Comparison of ENCODE assay signal across 29 mouse cellular contexts in genomic region chr4:26275769-26276168, GRCm38 (mm10).
A peak's percentile ranks its signal among the peaks of the same experiment; 100 is the strongest.
DNase-seq lines count a peak whose midpoint lies in the region; ATAC-seq and TF ChIP-seq lines count a peak whose summit lies in the region.
"Had no signal": no experiment of that assay in that cellular context is flagged by ENCODE, and none has a peak within 500 bp of the region (broad histone marks: within the 10 kb centered on the region; RNA-seq: fewer than 3 reads in every experiment).

No protein-coding gene starts in this region.

- 62% methylated on average over 2 of the region's 2 CpGs for WGBS in midbrain, embryonic 15.5 days

- H3K4me3 ChIP-seq in embryonic fibroblast, embryonic 13.5 days (ENCODE audit: insufficient read depth, low read length): no peak overlapping the region
- no peak overlapping the region for H3K4me3 ChIP-seq in midbrain, embryonic 15.5 days
- H3K4me3 ChIP-seq: hindbrain, embryonic 13.5 days; left cerebral cortex, adult 2 months; limb, embryonic 12.5 days; liver, embryonic 15.5 days; midbrain, embryonic 12.5 days; myocyte; neural tube, embryonic 13.5 days; stomach, embryonic 15.5 days had no signal

- H3K36me3 ChIP-seq in midbrain, embryonic 15.5 days (replicated peaks): no peaks in the 10 kb centered on the region
- H3K36me3 ChIP-seq: hindbrain, embryonic 13.5 days; limb, embryonic 12.5 days; liver, embryonic 15.5 days; midbrain, embryonic 12.5 days; neural tube, embryonic 13.5 days; stomach, embryonic 15.5 days had no signal

- no peak for TF ChIP-seq POLR2A in embryonic fibroblast, embryonic 13.5 days (IDR thresholded peaks at IDR 0.05; ENCODE audit: low read depth, low read length)

- H3K4me2 ChIP-seq in midbrain, embryonic 15.5 days: no peak overlapping the region
- H3K4me2 ChIP-seq: heart, embryonic 11.5 days; hindbrain, embryonic 13.5 days; limb, embryonic 12.5 days; liver, embryonic 15.5 days; lung, embryonic 14.5 days; midbrain, embryonic 12.5 days; neural tube, embryonic 13.5 days; stomach, embryonic 15.5 days had no signal

- no peak overlapping the region for H3K9ac ChIP-seq in midbrain, embryonic 15.5 days
- H3K9ac ChIP-seq: hindbrain, embryonic 13.5 days; limb, embryonic 12.5 days; liver, embryonic 15.5 days; lung, embryonic 14.5 days; midbrain, embryonic 12.5 days; neural tube, embryonic 13.5 days; stomach, embryonic 15.5 days had no signal

- TF ChIP-seq CTCF in embryonic fibroblast, embryonic 13.5 days (IDR thresholded peaks at IDR 0.05; ENCODE audit: borderline replicate concordance, insufficient read depth, low read length): no peak

- H3K9me3 ChIP-seq in midbrain, embryonic 15.5 days: no peaks in the 10 kb centered on the region
- H3K9me3 ChIP-seq: hindbrain, embryonic 13.5 days; limb, embryonic 12.5 days; liver, embryonic 15.5 days; midbrain, embryonic 12.5 days; neural tube, embryonic 13.5 days; stomach, embryonic 15.5 days had no signal

- peaks cover 3% of the 10 kb centered on the region for H3K4me1 ChIP-seq in embryonic fibroblast, embryonic 13.5 days (ENCODE audit: control insufficient read depth, insufficient read depth, low read length)
- no peaks in the 10 kb centered on the region for H3K4me1 ChIP-seq in midbrain, embryonic 15.5 days
- H3K4me1 ChIP-seq: hindbrain, embryonic 13.5 days; limb, embryonic 12.5 days; liver, embryonic 15.5 days; midbrain, embryonic 12.5 days; stomach, embryonic 15.5 days had no signal

- no peak for DNase-seq in frontal cortex, postnatal 10 days (ENCODE audit: low spot score in 2 of 2)
- DNase-seq in Muller cell, postnatal 12 days (ENCODE audit: inconsistent ontology term): peak; percentile 23
- DNase-seq in lung, postnatal 4 days: no peak
- no peak for DNase-seq in testis, postnatal 10 days (ENCODE audit: low spot score)
- DNase-seq: cerebellum, adult 8-10 months; cerebellum, postnatal 25 days; gastrocnemius, postnatal 25 days; heart, adult 11 months; heart, postnatal 36 days; kidney, postnatal 14 days; lung, embryonic 14.5 days; lung, postnatal 14 days; right cerebral cortex, postnatal 25 days; thymus, adult 18-20 months; thymus, postnatal 36 days had no signal

- no peaks in the 10 kb centered on the region for H3K27me3 ChIP-seq in midbrain, embryonic 15.5 days (replicated peaks)
- H3K27me3 ChIP-seq: hindbrain, embryonic 13.5 days; limb, embryonic 12.5 days; liver, embryonic 15.5 days; midbrain, embryonic 12.5 days; neural tube, embryonic 13.5 days; stomach, embryonic 15.5 days had no signal

- peak; percentile 48 for ATAC-seq in frontal cortex, adult (ENCODE audit: low TSS enrichment)
- peak; percentile 17; the same call in 1 of the 2 replicates for ATAC-seq in midbrain, embryonic 15.5 days (replicated peaks)
- ATAC-seq: CD4-positive, CD25-positive, alpha-beta regulatory T cell, adult 4 months; intestine, postnatal 0 days had no signal

- 0 out of 2 replicates have a peak overlapping the region, but pooled peaks have one; percentile 27 for H3K27ac ChIP-seq in embryonic fibroblast, embryonic 13.5 days (ENCODE audit: insufficient read depth, low read length)
- peak overlapping the region; percentile 38; the same call in 1 of the 2 replicates for H3K27ac ChIP-seq in midbrain, embryonic 15.5 days
- H3K27ac ChIP-seq: hindbrain, embryonic 13.5 days; left cerebral cortex, adult 2 months; limb, embryonic 12.5 days; liver, embryonic 15.5 days; midbrain, embryonic 12.5 days; neural tube, embryonic 13.5 days; stomach, embryonic 15.5 days had no signal
